Comparison of ENCODE assay signal across 9 mouse cellular contexts in genomic region chr2:153694462-153695085, GRCm38 (mm10). TPM values are rescaled to one million over a fixed set of nuclear protein-coding genes. Genes with fewer than 3 reads are reported as not detected.
DNase-seq lines count a peak whose midpoint lies in the region; TF ChIP-seq lines count a peak whose summit lies in the region.
"Had no signal": no experiment of that assay in that cellular context is flagged by ENCODE, and none has a peak within 500 bp of the region (broad histone marks: within the 10 kb centered on the region; RNA-seq: fewer than 3 reads in every experiment).

No protein-coding gene starts in this region.

- no peaks in the 10 kb centered on the region for H3K9me3 ChIP-seq in embryonic facial prominence, embryonic 10.5 days
- H3K9me3 ChIP-seq in limb, embryonic 10.5 days (replicated peaks): no peaks in the 10 kb centered on the region

- no peaks in the 10 kb centered on the region for H3K27me3 ChIP-seq in embryonic facial prominence, embryonic 10.5 days (replicated peaks; ENCODE audit: low read depth, poor library complexity, severe bottlenecking)
- H3K27me3 ChIP-seq in limb, embryonic 10.5 days (ENCODE audit: low read depth, poor library complexity, severe bottlenecking): no peaks in the 10 kb centered on the region

- H3K4me1 ChIP-seq in embryonic facial prominence, embryonic 10.5 days: no peaks in the 10 kb centered on the region
- no peaks in the 10 kb centered on the region for H3K4me1 ChIP-seq in limb, embryonic 10.5 days

- 64% methylated on average over 19 of the region's 19 CpGs for WGBS in embryonic facial prominence, embryonic 10.5 days
- 64% methylated on average over 19 of the region's 19 CpGs for WGBS in limb, embryonic 10.5 days

- TF ChIP-seq CTCF in gastrocnemius, adult 2 months (IDR thresholded peaks at IDR 0.05): peak; percentile 75

- no peak overlapping the region for H3K4me3 ChIP-seq in gastrocnemius, adult 2 months
- H3K4me3 ChIP-seq in embryonic facial prominence, embryonic 10.5 days: no peak overlapping the region
- H3K4me3 ChIP-seq in limb, embryonic 10.5 days: no peak overlapping the region

- DNase-seq in gastrocnemius, adult 2 months: peak; percentile 58
- DNase-seq in gastrocnemius, postnatal 25 days: no peak
- peak; percentile 72 for DNase-seq in 416B (ENCODE audit: low read depth)
- peak; percentile 82 for DNase-seq in ZHBTc4 (ENCODE audit: low read depth, low spot score)
- peak; percentile 52 for DNase-seq in embryonic facial prominence, embryonic 10.5 days (ENCODE audit: low spot score)
- DNase-seq in limb, embryonic 10.5 days (ENCODE audit: low spot score): peak; percentile 60
- DNase-seq in ovary, postnatal 14 days (ENCODE audit: low spot score): peak; percentile 37
- no peak for DNase-seq in frontal cortex, postnatal 10 days (ENCODE audit: low spot score in 2 of 2)

- no peaks in the 10 kb centered on the region for H3K36me3 ChIP-seq in embryonic facial prominence, embryonic 10.5 days (replicated peaks)
- no peaks in the 10 kb centered on the region for H3K36me3 ChIP-seq in limb, embryonic 10.5 days

- no peak overlapping the region for H3K27ac ChIP-seq in gastrocnemius, adult 2 months
- no peak overlapping the region for H3K27ac ChIP-seq in embryonic facial prominence, embryonic 10.5 days (replicated peaks)
- no peak overlapping the region for H3K27ac ChIP-seq in limb, embryonic 10.5 days

- intact Hi-C loops in gastrocnemius, adult 2 months (cut with DNase I): no loop called here

RNA-seq across cellular contexts. Expression of gene Dnmt3c, which starts 1.9 kb away (rescaled TPM):
- total RNA-seq in gastrocnemius, adult 2 months (2021): not detected
- total RNA-seq in gastrocnemius, postnatal 25 days (2021): not detected
- not detected in 2 replicates for polyA plus RNA-seq in embryonic facial prominence, embryonic 10.5 days (2016; fragmentation: Nextera tagmentation; extraction: Ambion mirVana)
- not detected in 2 replicates for polyA plus RNA-seq in limb, embryonic 10.5 days (2016; fragmentation: Nextera tagmentation; extraction: Ambion mirVana)
- total RNA-seq: left cerebral cortex, postnatal 36 days had no signal

RNA-seq across cellular contexts. Expression of gene Dnmt3b, which starts 45.3 kb away (rescaled TPM):
- total RNA-seq in gastrocnemius, adult 2 months (2021): under 1 TPM; 0.56 to 0.89 TPM
- 1 to 10 TPM in 1 of 2 experiments, under 1 TPM in 1; 0.94 to 1.1 TPM for total RNA-seq in gastrocnemius, postnatal 25 days (2021)
- 26.5 and 30.2 TPM in 2 replicates for polyA plus RNA-seq in embryonic facial prominence, embryonic 10.5 days (2016; fragmentation: Nextera tagmentation; extraction: Ambion mirVana)
- 26.1 and 26.2 TPM in 2 replicates for polyA plus RNA-seq in limb, embryonic 10.5 days (2016; fragmentation: Nextera tagmentation; extraction: Ambion mirVana)

RNA-seq across cellular contexts. Expression of gene Mapre1, which starts 46.5 kb away (rescaled TPM):
- total RNA-seq in gastrocnemius, adult 2 months (2021): 10 to 100 TPM; 32.8 to 41.3 TPM
- 10 to 100 TPM; 36.9 to 39.6 TPM for total RNA-seq in gastrocnemius, postnatal 25 days (2021)
- polyA plus RNA-seq in embryonic facial prominence, embryonic 10.5 days (2016; fragmentation: Nextera tagmentation; extraction: Ambion mirVana): 306 and 312 TPM in 2 replicates
- polyA plus RNA-seq in limb, embryonic 10.5 days (2016; fragmentation: Nextera tagmentation; extraction: Ambion mirVana): 256 and 264 TPM in 2 replicates

Comparison
In these comparisons a context has a peak if more than half of its experiments do, and no peak if none do; other contexts are left out.
1. DNase-seq: peak in gastrocnemius, adult 2 months (single experiment), 416B (single experiment), ZHBTc4 (single experiment), embryonic facial prominence, embryonic 10.5 days (single experiment), limb, embryonic 10.5 days (single experiment) and ovary, postnatal 14 days (single experiment); none in gastrocnemius, postnatal 25 days (single experiment) and frontal cortex, postnatal 10 days (0 of 2).